Mouse (Mus musculus) cortical plate, adult 2 months (tissue): ENCODE data around the gene Ccl11.

Source experiments
- CTCF ChIP-seq: fragments of 200-500 bp; IDR thresholded peaks from 2 replicates; pipeline ENCODE4 v1.5.1; 2011; ENCODE audit warnings: mild to moderate bottlenecking, control low read depth, low read length; ENCODE audit not compliant: insufficient read depth; ENCODE audit errors: extremely low read depth
- POLR2A ChIP-seq: fragments of 200-500 bp; IDR thresholded peaks from 2 replicates; pipeline ENCODE4 v1.6.1; 2011; ENCODE audit warnings: mild to moderate bottlenecking, low read length, control low read depth; ENCODE audit not compliant: insufficient read depth; ENCODE audit errors: extremely low read depth

DNA sequence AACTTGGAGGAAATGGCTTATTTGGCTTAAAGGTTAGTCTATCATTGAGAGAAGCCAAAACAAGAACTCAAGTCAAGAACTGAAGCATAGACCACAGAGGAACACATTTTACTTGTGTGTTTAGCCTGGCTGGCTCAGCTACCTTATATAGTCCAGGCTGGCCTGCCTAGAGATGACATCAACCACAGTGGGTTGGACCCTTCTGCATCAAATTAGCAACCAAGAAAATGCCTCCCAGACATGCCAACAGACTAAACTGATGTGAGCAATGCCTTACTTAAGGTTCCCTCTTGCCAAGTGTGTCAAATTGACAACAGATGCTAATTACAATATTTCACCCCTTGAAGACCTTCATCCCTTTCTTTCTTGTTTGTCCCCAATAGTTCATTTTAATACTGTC lies 52.0 kb downstream of the Ccl11 start:
- no peak for TF ChIP-seq CTCF
- no peak for TF ChIP-seq POLR2A
